Mouse (Mus musculus): ENCODE measurements around the gene Kcnk4.
"Not testable (repeated sequence)": the region's sequence is repeated elsewhere in the genome, so short reads cannot be mapped to it uniquely, and the experiment has no call there.

The Kcnk4 gene

GRCm38 (mm10) chr19:6916496-6916895 is 17.8 kb downstream of the Kcnk4 start:
- DNase-seq (ENCODE audit: low spot score in 2 of 2) = no peak

GRCm38 (mm10) chr19:6915276-6915675 is 19.0 kb downstream of the Kcnk4 start:
- no peak for DNase-seq (ENCODE audit: low spot score in 2 of 2)

- no peak for DNase-seq (ENCODE audit: low spot score in 2 of 2)
Measured at GRCm38 (mm10) chr19:6914540-6914939, 19.8 kb downstream of the Kcnk4 start.

- DNase-seq (ENCODE audit: low spot score in 2 of 2) = no peak
Measured at GRCm38 (mm10) chr19:6913991-6914390, 20.3 kb downstream of the Kcnk4 start.

GRCm38 (mm10) chr19:6913036-6913435 is 21.3 kb downstream of the Kcnk4 start:
- no peak for DNase-seq (ENCODE audit: low spot score in 2 of 2)

GRCm38 (mm10) chr19:6912205-6912970 is 21.9 kb downstream of the Kcnk4 start:
- DNase-seq (ENCODE audit: low spot score in 2 of 2) = peak in 1 of 2 experiments; percentile 2

GRCm38 (mm10) chr19:6911101-6912074 is 22.9 kb downstream of the Kcnk4 start:
- peak in 1 of 2 experiments; percentile 7 for DNase-seq (ENCODE audit: low spot score in 2 of 2)

- DNase-seq (ENCODE audit: low spot score in 2 of 2) = not testable (repeated sequence)
Measured at GRCm38 (mm10) chr19:6910306-6910705, 24.0 kb downstream of the Kcnk4 start.

GRCm38 (mm10) chr19:6909507-6910289 is 24.6 kb downstream of the Kcnk4 start, which contains the start of the genes Trmt112 and Prdx5:
TSS of gene Trmt112 (plus strand) at chr19:6909698.
TSS of gene Prdx5 (minus strand) at chr19:6910106.
- peak; percentile 92 for DNase-seq (ENCODE audit: low spot score in 2 of 2)

- no peak for DNase-seq (ENCODE audit: low spot score in 2 of 2)
Measured at GRCm38 (mm10) chr19:6909021-6909420, 25.3 kb downstream of the Kcnk4 start.

- DNase-seq (ENCODE audit: low spot score in 2 of 2) = peak in 1 of 2 experiments; percentile 5
Measured at GRCm38 (mm10) chr19:6907811-6908540, 26.3 kb downstream of the Kcnk4 start.

GRCm38 (mm10) chr19:6907094-6907493 is 27.2 kb downstream of the Kcnk4 start:
- peak in 1 of 2 experiments; percentile 2 for DNase-seq (ENCODE audit: low spot score in 2 of 2)

- no peak for DNase-seq (ENCODE audit: low spot score in 2 of 2)
Measured at GRCm38 (mm10) chr19:6906199-6906598, 28.1 kb downstream of the Kcnk4 start.

- no peak for DNase-seq (ENCODE audit: low spot score in 2 of 2)
Measured at GRCm38 (mm10) chr19:6905498-6906159, 28.7 kb downstream of the Kcnk4 start.

GRCm38 (mm10) chr19:6904846-6905245 is 29.5 kb downstream of the Kcnk4 start:
- no peak for DNase-seq (ENCODE audit: low spot score in 2 of 2)

- no peak for DNase-seq (ENCODE audit: low spot score in 2 of 2)
Measured at GRCm38 (mm10) chr19:6903031-6903430, 31.3 kb downstream of the Kcnk4 start.

- no peak for DNase-seq (ENCODE audit: low spot score in 2 of 2)
Measured at GRCm38 (mm10) chr19:6899641-6900040, 34.7 kb downstream of the Kcnk4 start.

- not testable (repeated sequence) for DNase-seq (ENCODE audit: low spot score in 2 of 2)
Measured at GRCm38 (mm10) chr19:6895608-6896305, 38.6 kb downstream of the Kcnk4 start.

GRCm38 (mm10) chr19:6893731-6894451 is 40.4 kb downstream of the Kcnk4 start:
- DNase-seq (ENCODE audit: low spot score in 2 of 2) = no peak

Data from right cerebral cortex, adult 2 months (tissue).